Mouse (Mus musculus) fat pad, adult 2 months (tissue): ENCODE results near the gene Sumo1.
"Not testable (repeated sequence)": the region's sequence is repeated elsewhere in the genome, so short reads cannot be mapped to it uniquely, and the experiment has no call there.

Experiments
- DNase-seq: peaks from one replicate; pipeline ENCODE4 v3.0.0-alpha.2; 2011; ENCODE audit warnings: low read depth, low spot score; ENCODE audit errors: extremely low read depth

Sumo1 gene

GRCm38 (mm10) chr1:59670641-59671168 lies at the start of gene Sumo1:
Gene Sumo1 (minus strand): TSS chr1:59670834.
- peak; percentile 19 for DNase-seq

GRCm38 (mm10) chr1:59719900-59720299 lies 49.3 kb upstream of the Sumo1 start:
- DNase-seq: no peak

DNA sequence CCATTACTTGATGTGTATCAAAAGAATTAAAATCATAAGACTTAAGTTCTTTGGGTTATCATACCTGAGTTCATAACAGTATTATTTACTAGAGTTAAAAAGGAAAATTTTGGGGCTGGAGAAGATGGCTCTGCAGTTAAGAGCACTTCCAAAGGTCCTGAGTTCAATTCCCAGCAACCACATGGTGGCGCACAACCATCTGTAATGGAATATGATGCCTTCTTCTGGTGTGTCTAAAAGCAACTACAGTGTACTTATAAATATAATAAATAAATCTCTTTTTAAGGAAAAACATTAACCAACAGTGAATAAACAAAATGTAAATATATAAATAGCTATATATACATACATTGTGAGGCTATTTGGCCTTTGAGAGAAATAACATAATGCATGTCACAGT lies 31.1 kb upstream of the Sumo1 start:
- no peak for DNase-seq

DNA sequence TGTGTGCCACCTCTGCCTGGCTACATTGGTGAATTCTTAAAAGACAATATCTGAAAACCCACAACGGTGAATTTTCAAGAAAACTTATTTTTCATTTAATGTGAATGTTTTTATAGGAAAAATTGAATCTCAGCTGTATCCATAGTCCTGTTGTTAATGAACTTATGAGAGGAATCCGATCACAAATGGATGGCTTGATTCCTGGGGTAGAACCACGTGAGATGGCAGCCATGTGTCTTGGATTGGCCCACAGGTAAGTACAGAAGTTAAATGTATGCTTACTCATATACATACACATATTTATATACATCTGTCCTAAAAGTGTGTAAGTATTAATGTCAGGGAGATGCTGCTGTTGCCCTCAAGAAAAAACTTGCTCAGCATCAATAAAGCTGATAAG lies 27.6 kb upstream of the Sumo1 start:
- no peak for DNase-seq

DNA sequence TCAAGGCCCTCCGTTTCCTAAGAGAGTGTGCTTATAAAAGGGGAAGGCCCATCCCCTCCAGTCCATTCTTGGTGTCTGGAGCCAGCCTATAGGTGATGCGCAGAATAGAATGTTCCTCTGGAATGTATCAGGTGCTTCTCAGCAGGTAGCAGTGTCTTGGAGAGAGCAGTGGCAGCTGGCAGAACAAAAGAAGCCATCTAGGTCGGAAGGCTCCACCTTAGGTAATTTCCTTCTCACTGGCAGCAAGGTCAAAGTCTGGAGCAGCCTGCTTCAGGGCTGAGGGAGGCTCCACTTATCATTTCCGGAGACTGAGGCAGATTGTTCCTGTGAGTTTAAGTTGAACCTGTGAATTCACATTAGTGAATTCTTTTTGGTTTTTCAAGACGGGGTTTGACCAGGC lies 27.1 kb upstream of the Sumo1 start:
- DNase-seq: no peak

DNA sequence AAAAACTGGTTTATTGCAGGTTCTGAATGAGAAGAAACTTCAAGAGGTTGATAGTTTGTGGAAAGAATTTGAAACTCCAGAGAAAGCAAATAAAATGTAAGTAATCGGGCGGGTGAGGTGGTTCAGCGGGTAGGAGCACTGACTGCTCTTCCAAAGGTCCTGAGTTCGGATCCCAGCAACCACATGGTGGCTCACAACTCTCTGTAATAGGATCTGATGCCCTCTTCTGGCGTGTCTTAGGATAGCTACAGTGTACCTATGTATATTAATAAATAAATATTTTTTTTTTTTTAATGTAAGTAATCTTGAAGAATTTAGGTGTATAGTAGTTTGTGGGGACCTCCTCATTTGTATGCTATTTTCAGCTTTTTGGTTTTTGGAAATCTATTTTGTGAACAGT lies 19.8 kb upstream of the Sumo1 start:
- no peak for DNase-seq

DNA sequence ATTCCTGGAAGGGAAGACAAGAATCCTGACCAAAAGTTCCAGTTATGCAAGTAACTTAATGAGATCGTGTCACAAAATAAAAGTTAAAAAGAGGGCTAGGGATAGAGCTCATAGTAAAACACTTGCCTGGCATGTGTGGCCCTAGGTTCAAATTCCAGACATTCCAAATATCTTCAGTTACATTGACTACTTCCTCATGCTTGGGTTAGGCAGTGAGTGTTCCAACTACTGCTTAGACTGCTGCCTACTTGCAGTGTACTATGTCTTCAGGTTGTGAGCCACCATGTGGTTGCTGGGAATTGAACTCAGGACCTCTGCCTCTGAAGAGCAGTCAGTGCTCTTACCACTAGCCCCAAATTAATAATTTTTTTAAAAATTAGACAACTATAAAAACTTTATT lies 16.9 kb upstream of the Sumo1 start:
- DNase-seq: no peak

GRCm38 (mm10) chr1:59684819-59685755 lies 14.5 kb upstream of the Sumo1 start, which contains the start of gene Nop58:
Gene Nop58 (plus strand): TSS chr1:59684971.
- DNase-seq: peak; percentile 81

DNA sequence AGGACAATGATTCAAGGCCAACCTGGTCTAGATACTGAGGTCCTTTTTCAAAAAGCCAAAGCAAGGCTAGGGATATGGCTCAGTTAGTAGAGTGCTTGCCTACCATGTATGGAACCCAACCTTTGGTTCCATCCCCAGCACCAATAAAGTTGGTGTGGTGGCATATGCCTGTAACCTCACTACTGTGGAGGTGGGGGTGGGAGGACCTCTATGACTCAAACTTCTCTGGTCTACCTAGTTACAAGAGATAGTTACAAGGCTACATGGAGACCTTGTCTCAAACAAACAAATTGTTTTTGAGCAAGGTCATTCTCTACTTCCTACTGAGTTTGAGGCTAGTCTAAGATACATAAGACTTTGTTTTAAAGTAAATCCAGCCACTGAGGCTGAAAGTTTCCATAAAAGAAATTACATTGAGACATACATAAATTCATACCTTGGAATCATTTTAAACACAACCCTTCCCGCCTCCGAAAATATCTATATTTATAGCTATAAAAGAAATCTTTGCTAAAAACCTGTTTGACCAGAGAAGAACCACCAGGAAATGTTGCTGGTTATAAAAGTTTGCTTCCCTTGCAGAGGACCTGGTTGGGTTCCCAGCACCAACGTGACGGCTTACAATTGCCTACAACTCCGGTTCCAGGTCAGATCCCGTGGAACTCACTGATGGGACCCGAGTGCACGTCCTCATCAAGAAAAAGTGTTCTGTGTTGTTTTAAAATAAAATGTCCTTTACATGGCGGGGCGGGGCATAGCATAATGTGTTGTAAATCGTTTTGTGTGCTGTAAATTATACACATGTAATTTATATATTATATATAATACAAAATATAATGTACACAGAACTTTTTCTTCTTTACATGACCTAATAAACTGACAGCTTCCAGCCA lies 13.5 kb upstream of the Sumo1 start:
- DNase-seq: no peak

- no peak for DNase-seq
Measured at GRCm38 (mm10) chr1:59673661-59674060, 3.0 kb upstream of the Sumo1 start.

DNA sequence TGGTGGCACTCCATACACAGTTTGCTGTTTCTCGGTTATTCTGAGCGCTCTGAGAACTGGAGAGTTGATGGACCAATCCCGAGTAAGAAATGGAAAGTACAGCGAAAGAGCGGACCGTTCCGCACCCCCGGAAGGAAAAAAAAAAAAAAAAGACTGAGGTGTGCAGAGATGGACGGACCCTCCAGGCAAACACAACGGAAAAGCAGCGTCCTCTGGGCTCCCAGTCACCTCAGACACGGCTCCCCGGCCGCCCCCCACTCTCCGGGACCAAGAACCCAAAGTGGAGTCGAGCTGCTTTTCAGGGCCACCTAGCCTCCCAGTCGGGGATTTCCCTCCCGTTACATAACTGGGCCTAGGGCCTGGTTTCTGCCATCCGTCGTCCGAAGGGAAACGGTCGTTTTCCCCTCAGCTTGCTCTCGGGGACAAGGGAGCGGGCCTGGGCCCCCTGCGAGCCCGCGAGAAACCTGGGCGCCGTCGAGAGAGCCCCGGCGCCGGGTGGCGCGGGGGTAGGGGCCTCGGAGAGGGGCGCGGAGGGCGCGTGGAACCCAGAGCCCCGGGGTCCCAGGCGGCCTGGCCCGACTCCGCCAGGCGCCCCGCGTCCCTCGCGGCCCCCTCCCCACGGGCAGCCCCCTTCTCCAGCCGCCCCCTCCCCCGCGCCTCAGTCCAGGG lies 538 bp downstream of the Sumo1 start:
- no peak for DNase-seq

DNA sequence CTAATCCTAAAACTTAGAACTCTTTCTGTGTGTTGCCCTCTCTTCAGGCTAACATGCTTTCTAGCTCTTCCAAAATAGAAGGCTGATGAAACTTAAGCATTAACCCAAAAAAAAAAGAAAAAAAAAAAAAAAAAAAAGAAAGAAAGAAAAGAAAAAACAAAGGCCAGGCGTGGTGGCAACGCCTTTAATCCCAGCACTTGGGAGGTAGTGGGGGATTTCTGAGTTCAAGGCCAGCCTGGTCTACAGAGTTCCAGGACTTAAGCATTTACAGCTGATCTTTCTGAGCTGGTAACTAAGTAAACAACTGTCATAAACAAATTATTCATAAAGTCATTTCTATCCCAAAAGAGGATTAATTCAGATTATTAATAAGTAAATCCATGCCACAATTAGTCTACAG lies 1.8 kb downstream of the Sumo1 start:
- no peak for DNase-seq

DNA sequence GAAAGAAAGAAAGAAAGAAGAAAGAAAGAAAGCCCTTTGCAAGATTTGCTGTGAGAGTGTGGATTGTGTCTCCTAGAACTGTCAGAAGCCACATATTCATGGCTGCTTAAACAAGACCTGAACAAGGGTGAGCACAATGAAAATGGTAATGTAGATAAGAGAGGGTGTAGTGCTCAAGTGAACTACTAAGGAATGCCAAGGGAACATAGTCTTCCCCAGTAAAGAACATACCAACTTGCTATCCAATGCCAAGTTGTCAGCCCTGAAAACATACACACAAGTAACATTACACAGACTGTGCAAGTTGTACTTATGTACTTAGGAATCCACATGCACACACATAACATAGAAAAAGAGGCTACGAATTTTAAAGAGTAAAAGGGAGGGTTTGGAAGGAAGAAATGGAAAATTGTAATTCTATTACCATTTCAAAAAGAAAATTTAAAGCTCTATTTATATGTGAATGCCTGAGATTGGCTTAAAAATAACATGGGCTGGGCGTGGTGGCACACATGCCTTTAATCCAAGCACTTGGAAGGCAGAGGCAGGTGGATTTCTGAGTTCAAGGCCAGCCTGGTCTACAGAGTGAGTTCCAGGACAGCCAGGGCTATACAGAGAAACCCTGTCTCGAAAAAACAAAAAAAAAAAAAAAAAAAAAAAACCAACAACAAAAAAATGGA lies 7.0 kb downstream of the Sumo1 start:
- no peak for DNase-seq

GRCm38 (mm10) chr1:59656244-59657171 lies 14.1 kb downstream of the Sumo1 start:
- no peak for DNase-seq

- DNase-seq: no peak
Measured at GRCm38 (mm10) chr1:59653243-59653911, 17.3 kb downstream of the Sumo1 start.

- no peak for DNase-seq
Measured at GRCm38 (mm10) chr1:59651201-59651819, 19.3 kb downstream of the Sumo1 start.

- not testable (repeated sequence) for DNase-seq
Measured at GRCm38 (mm10) chr1:59646502-59646901, 24.1 kb downstream of the Sumo1 start.

DNA sequence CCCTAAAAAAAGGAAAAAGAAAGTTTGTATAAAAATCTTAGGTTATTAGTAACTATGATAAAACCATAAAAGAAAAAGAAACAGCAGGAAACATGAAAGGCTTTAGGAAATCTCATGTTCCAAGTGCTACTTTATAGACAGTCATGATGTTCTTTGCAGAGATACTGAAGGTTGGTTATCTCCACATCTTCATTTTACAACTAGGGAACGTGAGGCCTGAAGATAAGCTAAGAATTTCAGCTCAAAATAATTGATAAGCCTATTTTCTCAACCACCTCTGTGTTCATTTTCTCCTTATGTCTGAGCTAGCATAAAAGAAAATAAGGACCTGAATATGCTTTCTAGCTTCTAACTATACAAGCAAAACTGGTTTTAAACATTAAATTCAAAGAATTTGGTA lies 28.1 kb downstream of the Sumo1 start:
- DNase-seq: no peak
